Mouse (Mus musculus) cerebellum, adult 2 months (tissue): ENCODE data around the gene Gm17657.

Source experiments
- CTCF ChIP-seq: fragments of 200-500 bp; IDR thresholded peaks from 2 replicates; pipeline ENCODE4 v1.5.1; 2011; ENCODE audit warnings: low read depth, mild to moderate bottlenecking, control low read depth, low read length, moderate library complexity, borderline replicate concordance; ENCODE audit not compliant: insufficient read depth
- POLR2A ChIP-seq: fragments of 200-500 bp; IDR thresholded peaks from 2 replicates; pipeline ENCODE4 v1.6.1; 2011; ENCODE audit warnings: low read length, control low read depth, borderline replicate concordance; ENCODE audit not compliant: insufficient read depth

DNA sequence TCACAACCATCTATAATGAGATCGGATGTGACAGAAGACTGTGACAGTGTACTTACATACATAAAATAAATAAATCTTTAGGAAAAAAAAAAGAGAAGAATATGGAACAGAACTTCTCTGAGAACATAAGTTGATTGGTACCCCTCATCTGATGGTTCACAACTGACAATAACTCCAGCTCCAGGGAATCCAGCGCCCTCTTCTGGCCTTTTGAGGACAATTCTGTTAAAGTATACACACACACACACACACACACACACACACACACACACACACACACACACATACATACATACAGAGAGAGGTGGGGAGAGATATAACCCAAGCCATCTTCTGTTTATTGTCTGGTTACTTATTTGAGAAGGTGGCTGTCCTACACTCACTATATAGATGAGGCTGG, 65.0 kb downstream of the Gm17657 start:
- TF ChIP-seq POLR2A (no peak), CTCF (no peak)
